Mouse (Mus musculus) cerebellum, adult 2 months (tissue): ENCODE results near the gene Fcho1.

Experiments used
- CTCF ChIP-seq: fragments of 200-500 bp; IDR thresholded peaks from 2 replicates; pipeline ENCODE4 v1.5.1; 2011; ENCODE audit warnings: low read depth, mild to moderate bottlenecking, control low read depth, low read length, moderate library complexity, borderline replicate concordance; ENCODE audit not compliant: insufficient read depth
- POLR2A ChIP-seq: fragments of 200-500 bp; IDR thresholded peaks from 2 replicates; pipeline ENCODE4 v1.6.1; 2011; ENCODE audit warnings: low read length, control low read depth, borderline replicate concordance; ENCODE audit not compliant: insufficient read depth

GRCm38 (mm10) chr8:71671549-71671965 lies 54.0 kb downstream of the Fcho1 start, which contains the start of gene Unc13a:
- no peak for TF ChIP-seq CTCF
- TF ChIP-seq POLR2A, result peak; percentile 83
